Mouse (Mus musculus) bone marrow, adult 2 months (tissue): Measurements from ENCODE around the gene Icos.

ENCODE experiments used
- CTCF ChIP-seq: fragments of 200-500 bp; IDR thresholded peaks from 2 replicates; pipeline ENCODE4 v1.5.1; 2011; ENCODE audit warnings: low read length, control low read depth; ENCODE audit not compliant: control insufficient read depth, insufficient read depth
- POLR2A ChIP-seq: fragments of 200-500 bp; IDR thresholded peaks from 2 replicates; pipeline ENCODE4 v1.6.1; 2011; ENCODE audit warnings: low read depth, mild to moderate bottlenecking, control low read depth, low read length, borderline replicate concordance; ENCODE audit not compliant: control insufficient read depth

- TF ChIP-seq POLR2A (no peak), CTCF (no peak)
Observed at GRCm38 (mm10) chr1:61026712-61027111, 49.0 kb downstream of the Icos start.
